Mouse (Mus musculus) Patski (cell line): Measurements from ENCODE around the gene Trim46. TPM values are rescaled to one million over a fixed set of nuclear protein-coding genes. Genes with fewer than 3 reads are reported as not detected.
A peak's percentile ranks its signal among the peaks of the same experiment; 100 is the strongest.

ENCODE experiments used
- ATAC-seq: fragments of 100-300 bp; one replicate; pipeline ENCODE4 v1.8.0; 2021
- CTCF ChIA-PET: fragments of 350-600 bp; sonication (Branson Sonifier 250); formaldehyde crosslinking; loops from one replicate; lab custom pipeline; 2022; ENCODE audit warnings: inconsistent platforms; lab: Charles Lee
- POLR2A ChIA-PET: fragments of 350-600 bp; sonication (Branson Sonifier 250); formaldehyde crosslinking; loops from one replicate; lab custom pipeline; 2022; ENCODE audit warnings: antibody characterized with exemption, inconsistent platforms; lab: Charles Lee
- DNase-seq: peaks from one replicate; pipeline ENCODE4 v3.0.0-alpha.2; 2011; ENCODE audit warnings: low read depth, low spot score
- H3K27me3 ChIP-seq: fragments of 371-371 bp; one replicate; pipeline ENCODE4 v1.5.1; 2021
- CTCF ChIP-seq: fragments of 100-300 bp; IDR thresholded peaks from one replicate; pipeline ENCODE4 v1.5.1; 2021
- in situ Hi-C: fragments of 300-500 bp; cut with MboI; formaldehyde crosslinking; loops from 3 replicates; pipeline ENCODE4 v1.11.1; 2018; ENCODE audit warnings: low pct_unique_long_range_greater_than_20kb, mixed read lengths
- polyA plus RNA-seq: library from polyadenylated mRNA; unstranded; gene quantifications from one replicate; pipeline ENCODE4 v1.2.3, GENCODE M21; 2021

The Trim46 gene
- polyA plus RNA-seq, 1 experiment from 2014 or later, result 57.5 TPM

DNA sequence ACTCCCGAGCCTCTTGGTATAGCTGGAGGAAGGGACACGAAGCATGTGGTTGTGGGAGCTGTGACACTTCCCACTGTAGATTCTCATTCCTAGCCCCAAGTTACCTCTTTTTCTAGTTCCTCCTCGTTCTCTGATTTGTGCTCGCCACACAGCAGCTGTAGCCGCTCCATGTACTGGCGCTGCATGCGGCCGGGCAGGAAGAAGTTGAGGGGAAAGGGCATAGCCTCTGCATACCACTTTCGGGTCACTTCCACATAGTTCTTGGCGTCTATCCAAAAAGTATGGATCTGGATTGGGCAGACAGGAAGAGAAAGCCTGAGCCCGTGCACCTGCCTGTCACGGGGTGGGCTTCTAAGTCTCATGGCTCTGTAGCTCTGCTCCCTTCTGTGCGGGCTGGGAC, 35.9 kb downstream of the Trim46 start:
- no peaks in the 10 kb centered on the region for H3K27me3 ChIP-seq
- POLR2A ChIA-PET, result interaction anchor here (0.8 to 1.0 kb wide), 2 partner anchors 106 to 120 kb away, joined by 3 to 4 read pairs; no protein-coding TSS in a partner anchor
- no peak for TF ChIP-seq CTCF
- no peak for ATAC-seq
- CTCF ChIA-PET, result interaction anchor here (0.8 to 1.4 kb wide), 6 partner anchors 13 to 152 kb away, joined by 3 to 5 read pairs (median 3); no protein-coding TSS in a partner anchor
- in situ Hi-C loops, result loop anchor here (25.0 kb wide), 1 partner anchor 523 kb away; the partner anchor contains the start of gene Khdc4
- DNase-seq, result no peak

DNA sequence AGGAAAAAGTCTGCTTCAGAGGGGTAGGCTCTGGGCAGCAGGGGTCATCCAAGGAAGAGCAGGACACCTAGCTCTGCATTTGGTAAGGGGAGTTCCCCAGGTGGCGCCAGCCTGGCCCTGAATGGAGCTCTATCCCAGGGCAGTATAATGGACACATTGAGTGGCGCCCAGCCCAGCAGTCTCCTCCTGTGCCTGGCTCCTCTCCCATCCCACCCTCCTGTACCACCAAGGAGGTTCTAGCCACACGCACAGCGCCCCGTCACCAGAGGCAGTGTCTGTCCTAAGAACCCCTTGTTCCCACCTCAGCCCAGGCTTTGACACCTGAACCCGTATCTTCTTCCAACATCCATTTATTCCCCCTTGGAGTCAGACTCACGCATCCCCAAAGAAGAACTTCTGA, 36.4 kb downstream of the Trim46 start:
- no peak for ATAC-seq
- ChIA-PET POLR2A (interaction anchor here (0.8 kb wide), 1 partner anchor 106 kb away, joined by 4 read pairs; no protein-coding TSS in a partner anchor), CTCF (interaction anchor here (0.8 kb wide), 1 partner anchor 118 kb away, joined by 3 read pairs; no protein-coding TSS in a partner anchor)
- no peak for TF ChIP-seq CTCF
- no peaks in the 10 kb centered on the region for H3K27me3 ChIP-seq
- no peak for DNase-seq
- in situ Hi-C loops, result loop anchor here (25.0 kb wide), 1 partner anchor 522 kb away; the partner anchor contains the start of gene Khdc4

DNA sequence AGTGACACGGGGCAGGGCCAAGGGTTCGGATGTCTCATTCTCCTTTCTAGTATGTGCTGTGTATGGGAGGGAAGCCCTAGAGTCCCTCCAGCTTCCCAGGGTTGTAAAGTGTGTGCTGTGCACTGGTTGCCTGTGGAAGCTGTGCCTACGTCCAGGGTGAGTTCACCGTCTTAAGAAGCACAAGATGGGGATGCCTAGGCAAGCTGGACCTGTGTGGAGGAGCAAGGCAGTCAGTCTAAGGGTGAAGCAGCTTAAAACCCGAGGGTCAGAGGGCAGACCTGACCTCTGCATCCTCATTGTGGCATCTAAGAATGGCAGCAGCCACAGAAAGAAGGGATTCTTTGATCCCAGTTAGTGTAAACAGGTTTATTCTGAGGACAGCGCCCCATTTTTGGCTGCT, 37.4 kb downstream of the Trim46 start:
- DNase-seq, result no peak
- in situ Hi-C loops, result loop anchor here (25.0 kb wide), 1 partner anchor 521 kb away; the partner anchor contains the start of gene Khdc4
- no peak for TF ChIP-seq CTCF
- H3K27me3 ChIP-seq, result no peaks in the 10 kb centered on the region
- ATAC-seq, result no peak
- CTCF ChIA-PET, result no interaction called here
- POLR2A ChIA-PET, result no interaction called here

DNA sequence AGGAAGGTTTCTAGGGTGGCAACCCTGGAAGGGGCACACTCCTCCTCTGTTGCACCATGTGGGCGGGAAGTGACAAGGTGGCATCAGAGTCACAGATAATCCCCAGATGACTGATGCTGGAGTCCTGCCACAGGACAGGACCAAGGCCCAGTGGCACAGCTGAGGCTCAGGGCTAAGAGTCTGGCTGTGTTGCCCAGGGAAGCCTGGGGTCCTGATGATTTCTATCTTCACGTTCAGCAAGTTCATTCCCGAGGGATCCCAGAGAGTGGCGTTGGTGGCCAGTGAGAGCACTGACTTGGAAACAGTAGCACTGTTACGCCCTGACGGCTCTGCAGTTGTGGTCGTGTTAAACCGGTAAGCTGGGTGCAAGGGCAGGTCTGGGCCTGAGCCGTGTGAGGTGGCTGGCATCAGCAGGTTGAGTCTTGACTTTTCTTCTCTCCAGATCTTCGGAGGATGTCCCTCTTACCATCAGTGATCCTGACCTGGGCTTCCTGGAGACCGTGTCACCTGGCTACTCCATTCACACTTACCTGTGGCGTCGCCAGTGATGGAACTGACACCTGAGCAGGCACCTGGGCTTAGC, 37.9 kb downstream of the Trim46 start:
- ATAC-seq (no peak), DNase-seq (no peak)
- in situ Hi-C loops, result loop anchor here (25.0 kb wide), 1 partner anchor 521 kb away; the partner anchor contains the start of gene Khdc4
- H3K27me3 ChIP-seq, result no peaks in the 10 kb centered on the region
- TF ChIP-seq CTCF, result no peak
- ChIA-PET POLR2A (no interaction called here), CTCF (no interaction called here)

DNA sequence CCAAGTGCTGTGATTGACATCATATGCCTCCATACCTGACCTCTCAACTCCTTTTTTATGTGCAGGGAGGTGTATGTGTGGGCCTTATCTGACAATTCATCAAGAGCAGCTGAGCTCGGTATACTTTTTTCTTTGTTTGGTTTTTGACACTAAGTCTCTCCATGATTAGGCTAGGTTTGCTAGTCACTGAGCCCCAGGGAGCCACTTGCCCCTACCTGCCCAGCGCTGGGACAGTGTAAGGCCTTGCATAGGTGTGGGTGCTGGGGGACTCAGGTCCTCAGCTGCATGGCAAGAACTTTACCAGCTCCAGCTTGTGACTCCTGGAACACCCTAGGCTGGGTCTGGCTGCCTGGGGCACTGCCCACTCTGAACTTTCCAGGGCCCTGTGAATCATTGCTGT, 39.4 kb downstream of the Trim46 start:
- no peaks in the 10 kb centered on the region for H3K27me3 ChIP-seq
- in situ Hi-C loops, result loop anchor here (25.0 kb wide), 1 partner anchor 519 kb away; the partner anchor contains the start of gene Khdc4
- ATAC-seq (no peak), DNase-seq (no peak)
- CTCF ChIA-PET, result interaction anchor here (0.8 kb wide), 1 partner anchor 9 kb away, joined by 3 read pairs; no protein-coding TSS in a partner anchor
- POLR2A ChIA-PET, result no interaction called here
- no peak for TF ChIP-seq CTCF

DNA sequence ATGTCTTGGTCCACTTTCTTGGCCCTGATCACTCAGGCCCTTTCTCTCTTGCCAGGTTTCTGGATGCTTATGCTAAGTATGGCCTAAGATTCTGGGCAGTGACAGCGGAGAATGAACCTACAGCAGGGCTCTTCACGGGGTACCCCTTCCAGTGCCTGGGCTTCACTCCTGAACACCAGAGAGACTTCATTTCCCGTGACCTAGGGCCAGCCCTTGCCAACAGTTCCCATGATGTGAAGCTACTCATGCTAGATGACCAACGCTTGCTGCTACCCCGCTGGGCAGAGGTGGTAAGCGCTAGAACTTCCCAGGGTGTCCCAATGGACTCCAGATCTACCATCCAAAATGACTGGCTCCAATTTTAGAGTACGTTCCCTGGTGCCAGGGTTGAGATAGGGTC, 40.0 kb downstream of the Trim46 start:
- ATAC-seq, result no peak
- DNase-seq, result no peak
- CTCF ChIA-PET, result no interaction called here
- no peaks in the 10 kb centered on the region for H3K27me3 ChIP-seq
- in situ Hi-C loops, result loop anchor here (25.0 kb wide), 1 partner anchor 519 kb away; the partner anchor contains the start of gene Khdc4
- POLR2A ChIA-PET, result interaction anchor here (0.6 kb wide), 1 partner anchor 146 kb away, joined by 7 read pairs; no protein-coding TSS in a partner anchor
- no peak for TF ChIP-seq CTCF

DNA sequence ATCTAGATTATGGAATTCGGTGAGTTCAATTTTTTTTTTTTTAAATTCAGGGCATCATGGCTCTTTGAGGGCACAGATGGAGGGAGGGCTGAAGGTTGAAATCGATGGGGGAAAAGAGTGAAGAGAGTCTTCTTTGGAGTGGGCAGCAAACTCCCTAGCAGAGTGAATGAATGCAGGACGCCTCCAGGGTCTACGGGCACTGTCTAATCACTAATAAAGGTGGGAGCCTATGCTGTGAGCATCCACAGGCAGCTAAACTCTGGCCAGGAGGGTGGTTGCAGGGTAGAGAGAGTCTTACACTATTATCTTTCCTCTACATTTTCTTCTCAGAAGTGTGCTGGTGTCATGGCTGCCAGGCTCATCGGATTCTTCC, 43.0 kb downstream of the Trim46 start:
- no peak for TF ChIP-seq CTCF
- DNase-seq (no peak), ATAC-seq (peak; percentile 12)
- in situ Hi-C loops, result loop anchor here (25.0 kb wide), 1 partner anchor 516 kb away; the partner anchor contains the start of gene Khdc4
- ChIA-PET CTCF (interaction anchor here (0.9 to 1.9 kb wide), 3 partner anchors 8 to 42 kb away, joined by 3 to 6 read pairs (median 4); partner anchors contain the start of gene Thbs3), POLR2A (interaction anchor here (1.1 to 1.4 kb wide), 2 partner anchors 8 to 10 kb away, joined by 3 to 5 read pairs; no protein-coding TSS in a partner anchor)
- no peaks in the 10 kb centered on the region for H3K27me3 ChIP-seq

DNA sequence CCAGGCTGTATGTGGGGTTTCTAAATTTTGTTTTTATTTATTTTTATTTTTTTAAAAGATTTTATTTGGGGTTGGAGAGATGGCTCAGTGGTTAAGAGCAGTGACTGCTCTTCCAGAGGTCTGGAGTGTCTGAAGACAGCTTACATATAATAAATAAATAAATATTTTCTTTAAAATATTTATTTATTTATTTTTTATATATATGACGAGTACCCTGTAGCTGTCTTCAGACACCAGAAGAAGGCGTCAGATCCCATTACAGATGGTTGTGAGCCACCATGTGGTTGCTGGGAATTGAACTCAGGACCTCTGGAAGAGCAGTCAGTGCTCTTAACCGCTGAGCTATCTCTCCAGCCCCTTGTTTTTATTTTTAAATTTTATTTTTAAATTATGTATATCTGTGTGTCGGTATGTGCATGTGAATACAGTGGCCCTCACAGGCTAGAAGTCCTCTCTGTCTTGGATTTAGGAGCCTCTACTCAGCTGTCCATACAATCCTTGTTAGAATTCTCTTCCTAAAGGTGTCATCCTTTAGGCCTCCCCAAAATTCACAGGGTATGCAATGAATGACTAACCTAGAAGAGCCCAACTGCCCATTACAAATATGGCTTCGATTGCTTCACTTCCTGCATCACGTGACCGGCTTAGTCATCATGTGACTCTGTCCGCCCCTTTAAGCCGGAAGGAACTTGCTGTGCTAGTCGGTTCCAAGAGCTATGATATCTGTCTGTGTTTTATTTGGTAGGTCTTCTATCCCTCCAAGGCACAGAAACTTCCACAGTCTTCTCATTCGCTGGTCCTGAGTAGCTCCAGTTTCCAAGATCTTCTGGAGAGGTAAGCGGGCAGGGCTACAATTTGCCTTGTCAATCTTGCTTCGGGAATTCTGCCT, 43.6 kb downstream of the Trim46 start, which contains the start of gene Gba:
Gba (plus strand) TSS at position 676 of the 889 bp plus-strand sequence.
- DNase-seq (peak; percentile 77), ATAC-seq (peak; percentile 67)
- no peak for TF ChIP-seq CTCF
- ChIA-PET POLR2A (interaction anchor here (0.7 to 1.4 kb wide), 4 partner anchors 9 to 24 kb away, joined by 3 to 5 read pairs (median 4); no protein-coding TSS in a partner anchor), CTCF (interaction anchor here (0.9 to 1.9 kb wide), 3 partner anchors 9 to 43 kb away, joined by 3 to 6 read pairs (median 4); partner anchors contain the start of gene Thbs3)
- in situ Hi-C loops, result loop anchor here (25.0 kb wide), 1 partner anchor 515 kb away; the partner anchor contains the start of gene Khdc4
- no peaks in the 10 kb centered on the region for H3K27me3 ChIP-seq

DNA sequence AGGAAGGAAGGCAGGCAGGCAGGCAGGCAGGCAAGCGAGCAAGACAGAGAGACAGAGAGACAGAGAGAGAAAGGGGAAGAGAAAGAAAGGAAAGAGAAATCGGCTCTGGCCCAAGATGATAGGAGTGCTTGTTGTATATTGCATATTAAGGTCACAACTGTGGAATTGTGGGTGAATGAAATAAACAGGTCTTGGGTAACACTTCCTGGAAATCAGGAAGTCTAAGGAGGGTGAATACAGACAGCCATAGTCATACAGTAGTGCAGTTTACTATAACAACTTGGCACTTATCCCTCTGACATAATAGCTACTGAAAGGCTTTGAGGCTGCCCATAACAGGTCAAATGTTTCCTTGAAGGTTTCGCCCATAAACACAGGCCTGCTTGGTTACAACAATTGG, 46.3 kb downstream of the Trim46 start:
- no peaks in the 10 kb centered on the region for H3K27me3 ChIP-seq
- no peak for TF ChIP-seq CTCF
- no peak for ATAC-seq
- no peak for DNase-seq
- ChIA-PET CTCF (no interaction called here), POLR2A (no interaction called here)
- in situ Hi-C loops, result loop anchor here (10.0 to 25.0 kb wide), 2 partner anchors 255 to 513 kb away; partner anchors contain the start of gene Khdc4
